Mouse (Mus musculus) bone marrow macrophage, adult 2 months (primary cell): ENCODE data around the gene Cyfip1.

Experiments
- CTCF ChIP-seq: IDR thresholded peaks from 2 replicates; pipeline ENCODE4 v1.5.1; 2012; ENCODE audit warnings: low read depth, mild to moderate bottlenecking, low read length, moderate library complexity
- POLR2A ChIP-seq: IDR thresholded peaks from 2 replicates; pipeline ENCODE4 v1.6.1; 2012; ENCODE audit warnings: mild to moderate bottlenecking, low read depth, low read length, borderline replicate concordance

GRCm38 (mm10) chr7:55966866-55967460 lies 125.4 kb downstream of the Cyfip1 start:
- no peak for TF ChIP-seq CTCF
- TF ChIP-seq POLR2A: no peak
